Mouse (Mus musculus) thymus, postnatal 36 days (tissue): Measurements from ENCODE around the gene Atg4a.

Experiments
- DNase-seq, 2 experiments: peaks; one replicate each; pipeline ENCODE4 v3.0.0; 2022; ENCODE audit warnings: mixed read lengths in 2 of 2

Atg4a gene

DNA sequence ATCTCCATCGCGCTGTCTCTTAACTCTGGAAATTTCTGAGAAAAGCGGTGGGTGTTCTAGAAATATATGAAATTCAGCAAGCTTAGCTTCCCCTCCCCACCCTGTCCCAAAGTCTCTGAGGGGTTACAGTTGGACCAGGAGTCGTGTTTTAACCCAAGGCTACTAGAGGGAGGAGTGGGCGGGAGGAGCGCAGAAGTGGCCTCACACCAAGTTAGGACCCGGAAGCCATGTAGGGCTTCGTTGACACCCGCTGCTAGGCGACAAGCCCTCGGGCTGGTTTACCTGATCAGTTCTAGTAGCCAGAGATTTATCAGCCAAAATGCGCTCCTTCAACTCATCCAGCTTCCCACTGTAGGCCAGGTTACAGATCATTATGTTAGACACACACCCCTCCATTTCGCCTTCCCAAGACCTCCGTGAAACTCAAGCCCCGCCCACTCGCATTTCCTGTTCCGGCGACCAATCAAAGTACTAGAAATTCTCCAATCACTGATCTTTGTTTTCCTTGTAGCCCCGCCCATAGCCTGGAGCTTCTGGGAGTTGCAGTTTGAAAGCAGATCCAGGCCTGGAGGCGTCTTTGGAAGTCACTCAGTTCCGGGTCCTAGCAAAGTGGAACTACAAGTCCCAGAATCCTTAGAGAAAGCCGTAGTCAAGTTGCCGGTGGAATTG is at the start of gene Atg4a, which contains the start of gene Psmd10:
TSS of gene Atg4a (plus strand) at position 636 of the 669 bp plus-strand sequence.
TSS of gene Psmd10 (minus strand) at position 457 of the 669 bp plus-strand sequence.
- peak; percentile 85 to 89 for DNase-seq

DNA sequence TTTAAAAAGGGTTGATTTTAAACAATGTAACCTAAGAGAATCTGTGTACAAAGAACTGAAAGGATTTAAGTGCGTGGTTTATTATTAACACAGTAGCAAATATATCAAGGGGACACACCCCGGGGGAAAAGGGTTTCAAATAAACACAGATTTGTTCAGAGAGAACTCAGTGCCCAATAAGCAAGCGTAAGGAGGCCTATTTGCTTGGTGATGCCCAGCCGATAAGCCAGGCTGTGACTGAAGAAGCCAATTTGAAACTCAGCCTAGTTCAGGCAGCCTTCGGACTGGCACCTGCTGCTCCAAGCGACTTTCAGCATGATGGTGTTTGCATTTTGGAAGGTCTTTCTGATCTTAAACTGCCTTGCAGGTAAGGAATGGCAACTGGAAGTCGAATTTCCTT is 49.3 kb upstream of the Atg4a start, which contains the start of gene Vsig1:
TSS of gene Vsig1 (plus strand) at position 249 of the 400 bp plus-strand sequence.
- DNase-seq = no peak

DNA sequence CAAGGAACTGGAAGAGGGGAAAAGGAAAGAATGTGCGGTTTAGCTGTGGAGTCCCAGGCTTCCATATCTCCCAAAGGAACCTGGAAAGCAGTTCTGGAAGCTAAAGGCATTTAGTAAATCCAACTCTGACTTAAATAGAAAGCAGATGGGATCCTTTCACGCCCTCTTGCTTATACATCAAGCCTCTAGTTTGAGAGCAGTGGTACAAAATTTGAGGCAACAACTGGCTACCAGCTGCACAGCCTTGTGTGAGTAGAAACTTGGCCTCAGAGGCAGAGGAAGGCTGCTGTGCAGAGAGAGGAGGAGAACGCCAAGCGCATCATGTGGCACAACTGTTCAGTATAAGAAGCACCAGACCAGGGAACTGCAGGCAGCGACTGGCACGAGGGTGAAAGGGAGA is 35.4 kb upstream of the Atg4a start:
- no peak for DNase-seq

DNA sequence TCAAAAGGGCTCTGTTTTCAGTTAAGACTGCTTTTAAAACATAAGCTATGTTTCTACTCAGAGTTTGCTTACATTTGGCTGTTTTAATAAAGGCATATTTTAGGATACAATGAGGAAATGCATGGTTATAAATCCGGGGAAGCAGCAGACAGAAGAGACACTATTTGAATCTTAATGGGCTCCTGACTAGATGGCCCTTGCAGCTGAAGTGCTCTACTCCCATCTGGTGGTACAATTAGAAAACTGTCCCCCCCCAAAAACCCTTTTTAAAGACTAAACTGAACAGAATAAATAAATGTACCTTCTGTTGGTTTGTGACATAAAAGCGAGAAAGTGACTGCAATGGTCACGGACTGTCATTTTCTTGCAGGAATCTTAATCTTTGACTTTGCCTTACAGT is 24.6 kb upstream of the Atg4a start:
- DNase-seq = no peak

DNA sequence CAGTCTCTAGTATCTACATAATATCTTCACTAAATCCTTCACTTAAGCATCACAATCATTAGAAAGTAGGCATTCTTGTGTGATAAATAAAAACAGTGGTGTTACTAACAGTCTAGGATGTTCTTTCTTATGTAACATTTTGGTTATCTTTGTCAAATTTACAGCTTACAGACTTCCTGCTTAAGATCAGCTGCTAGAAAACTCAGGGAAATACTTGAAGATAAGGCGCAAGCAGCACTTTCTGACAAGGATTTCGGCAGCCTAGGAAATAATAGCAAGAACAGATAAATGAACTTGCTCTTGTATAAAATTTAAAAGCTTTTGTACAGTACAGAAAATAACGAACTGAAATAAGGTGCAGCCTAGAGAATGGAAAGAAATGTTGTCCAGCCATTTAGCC is 23.4 kb upstream of the Atg4a start:
- DNase-seq = no peak

DNA sequence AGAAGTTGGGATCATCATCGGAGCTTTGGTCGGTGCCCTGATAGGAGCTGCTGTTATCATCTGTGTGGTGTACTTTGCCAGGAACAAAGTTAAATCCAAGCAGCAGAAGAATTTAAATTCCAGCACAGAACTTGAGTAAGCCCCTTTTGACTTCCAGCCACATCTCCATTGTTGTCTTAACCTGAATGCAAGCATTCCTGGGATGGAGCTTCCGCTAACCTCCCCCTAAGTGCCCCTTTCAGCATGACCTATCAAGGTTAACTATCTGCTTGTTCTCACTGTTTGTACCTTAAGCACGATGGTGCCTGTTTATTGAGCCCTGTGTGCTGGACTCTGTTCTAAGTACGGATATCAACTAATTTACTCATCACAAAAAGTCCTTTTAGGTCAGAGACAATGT is 20.4 kb upstream of the Atg4a start:
- DNase-seq = no peak

DNA sequence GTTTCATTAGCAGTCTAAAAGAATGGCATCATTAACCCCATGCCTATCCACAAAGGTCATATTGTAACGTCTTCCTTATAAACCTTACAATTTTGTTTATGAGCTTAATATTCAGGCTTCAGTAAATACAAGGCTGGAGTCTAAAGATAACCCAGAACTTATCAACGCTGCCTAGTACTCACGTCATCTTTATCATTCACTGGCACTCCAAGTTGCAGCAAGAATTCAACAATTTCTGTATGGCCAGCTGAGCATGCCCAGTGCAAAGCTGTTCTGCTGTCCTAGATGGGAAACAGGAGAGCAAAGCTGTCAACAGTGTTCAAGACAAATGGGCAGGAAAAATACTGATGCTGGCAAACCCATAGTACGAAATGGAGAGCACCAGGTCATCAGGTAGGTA is 3.1 kb upstream of the Atg4a start:
- no peak for DNase-seq

DNA sequence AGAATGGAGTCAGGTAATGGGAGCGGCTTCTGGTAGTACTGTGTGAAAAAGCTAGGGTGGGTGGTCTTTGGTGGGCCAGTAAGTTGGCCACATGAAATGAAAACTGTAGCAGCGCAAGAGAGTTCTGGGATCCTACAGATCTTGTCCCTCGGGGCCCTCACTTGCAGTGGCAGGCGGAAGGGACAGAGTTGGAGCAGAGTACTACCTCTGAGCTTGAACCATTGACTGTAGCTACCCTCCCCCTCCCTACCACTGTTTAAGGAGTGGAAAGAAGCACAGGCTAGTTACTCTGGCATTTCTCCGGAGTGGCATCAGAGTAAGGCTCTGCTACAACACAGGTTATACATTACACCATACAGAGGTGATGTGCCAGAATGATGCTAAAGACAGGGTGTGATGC is 252 bp downstream of the Atg4a start:
- DNase-seq = no peak

DNA sequence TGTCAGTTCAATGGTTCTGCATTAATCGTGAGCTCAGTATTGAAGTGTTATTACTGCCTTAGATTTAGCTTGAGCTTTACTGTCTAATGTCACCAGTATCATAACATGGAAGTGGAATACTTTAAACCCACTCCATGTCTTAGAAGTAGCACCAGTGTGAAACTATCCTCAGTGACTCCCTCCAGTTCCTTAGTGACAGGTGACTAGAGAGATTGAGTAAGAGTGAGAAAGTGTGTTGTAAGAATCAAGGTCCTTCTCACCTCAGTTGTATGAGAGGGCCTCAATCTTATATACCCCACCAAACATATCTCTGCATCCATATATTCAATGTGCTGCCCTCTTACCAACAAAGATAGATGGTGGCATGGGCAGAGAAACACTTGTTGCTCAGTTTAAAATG is 22.2 kb downstream of the Atg4a start:
- no peak for DNase-seq

DNA sequence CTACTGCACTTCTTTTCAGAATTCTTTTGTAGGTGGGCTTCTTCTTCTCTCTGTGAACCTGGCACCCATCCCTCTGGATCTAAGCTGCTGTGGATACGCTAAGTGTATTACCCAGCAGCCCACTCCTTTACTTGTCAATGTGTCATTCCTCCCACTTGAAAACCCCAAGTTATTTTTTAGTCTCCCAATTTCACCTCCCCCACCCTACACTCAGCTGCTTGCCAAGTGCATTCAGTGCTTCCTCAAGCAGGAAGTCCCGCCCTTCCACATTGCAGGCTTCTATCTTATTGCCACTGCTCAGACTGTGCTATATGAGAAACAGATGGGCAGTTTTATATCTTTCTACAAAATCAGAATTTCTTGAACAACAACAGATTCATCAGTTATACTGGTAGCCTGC is 22.8 kb downstream of the Atg4a start:
- no peak for DNase-seq

DNA sequence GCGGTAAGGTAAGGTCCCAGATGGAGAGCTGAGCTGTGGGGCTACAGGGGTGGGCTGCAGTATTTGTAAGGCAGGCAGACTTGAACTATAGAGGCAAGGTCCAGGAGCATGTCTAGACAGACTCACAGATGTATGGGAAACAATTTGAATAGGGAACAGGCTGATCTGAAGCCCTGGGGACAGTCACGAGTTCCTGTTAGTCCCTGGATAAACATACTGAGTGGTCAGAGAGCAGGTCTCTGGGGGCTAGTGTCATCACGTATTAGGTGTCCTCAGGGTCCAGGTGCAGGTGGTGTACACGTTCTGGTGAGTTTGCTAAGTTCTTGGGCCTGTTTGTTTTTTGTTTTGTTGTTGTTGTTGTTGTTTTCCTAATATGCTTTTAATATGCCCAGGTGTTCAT is 23.5 kb downstream of the Atg4a start:
- DNase-seq = no peak

DNA sequence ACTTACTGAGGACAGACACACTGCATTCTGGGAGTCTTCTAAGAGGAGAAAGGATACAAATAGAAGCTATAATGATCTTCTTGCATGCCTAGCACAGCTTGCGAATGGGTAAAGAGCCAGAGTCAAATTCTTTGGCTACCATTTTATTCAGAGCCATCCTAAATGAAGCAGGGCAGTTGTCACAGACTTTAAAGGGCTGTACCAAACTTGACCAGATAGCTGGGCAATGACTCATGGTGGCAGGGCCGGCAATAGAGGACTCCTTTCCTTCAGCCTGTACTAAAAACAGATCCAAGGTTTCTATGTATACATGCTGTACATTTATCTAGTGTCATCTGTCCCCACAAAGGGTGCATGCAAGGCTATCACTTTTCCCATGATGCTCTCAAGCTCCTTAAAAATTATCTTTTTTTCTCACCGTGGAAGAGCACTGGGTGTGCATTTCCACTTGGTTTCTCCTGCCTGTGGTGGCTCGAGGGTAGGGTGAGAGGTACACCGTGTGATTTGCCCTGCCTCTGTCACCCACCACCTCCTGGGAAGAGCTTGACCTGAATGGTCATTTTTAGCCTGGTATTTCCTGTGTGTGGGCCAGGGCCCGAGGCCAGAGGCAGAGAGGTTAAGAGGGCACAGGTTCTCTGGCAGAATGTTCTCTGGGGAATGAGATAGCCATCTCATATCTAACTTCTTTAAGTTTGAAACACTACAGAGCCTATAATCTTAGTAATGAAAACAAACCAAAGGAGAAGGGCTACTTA is 26.7 kb downstream of the Atg4a start:
- DNase-seq = no peak

DNA sequence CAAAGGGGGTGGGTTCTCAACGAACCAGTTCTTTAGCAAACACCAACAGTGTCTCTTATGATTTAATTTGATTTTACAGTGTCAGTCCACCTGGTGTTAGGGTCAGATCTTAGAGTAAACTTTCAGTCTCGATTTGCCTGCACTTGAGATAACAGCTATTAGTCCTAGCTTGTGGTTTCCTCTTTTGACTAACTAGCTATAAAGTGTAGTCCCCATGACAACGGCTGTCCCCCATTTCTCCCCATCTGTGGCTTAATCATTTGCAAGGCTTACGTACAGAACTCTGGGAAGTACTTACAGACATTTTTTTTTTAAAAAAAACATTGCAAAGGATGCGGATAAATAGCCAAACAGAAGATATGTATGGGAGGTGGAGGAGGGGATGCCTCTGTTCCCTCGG is 28.1 kb downstream of the Atg4a start:
- DNase-seq = no peak

DNA sequence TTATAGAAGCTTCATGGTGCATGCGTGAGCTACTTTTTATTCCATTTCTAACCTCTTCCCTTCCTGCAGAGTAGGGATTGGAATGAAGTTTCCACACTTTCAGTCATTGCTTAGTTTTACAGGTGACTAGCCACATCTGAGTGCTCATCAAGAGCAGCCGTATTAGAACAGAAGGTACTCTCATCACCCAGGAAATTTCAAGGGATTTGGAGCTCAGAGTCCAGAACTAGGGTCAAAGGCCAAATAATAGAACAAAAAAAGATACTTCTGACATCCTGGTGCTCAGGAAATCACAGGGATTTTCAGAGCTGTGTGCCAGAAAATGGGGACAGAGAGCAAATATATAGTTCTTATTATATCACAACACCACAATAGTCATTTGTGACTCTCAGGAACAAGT is 28.5 kb downstream of the Atg4a start:
- DNase-seq = no peak

DNA sequence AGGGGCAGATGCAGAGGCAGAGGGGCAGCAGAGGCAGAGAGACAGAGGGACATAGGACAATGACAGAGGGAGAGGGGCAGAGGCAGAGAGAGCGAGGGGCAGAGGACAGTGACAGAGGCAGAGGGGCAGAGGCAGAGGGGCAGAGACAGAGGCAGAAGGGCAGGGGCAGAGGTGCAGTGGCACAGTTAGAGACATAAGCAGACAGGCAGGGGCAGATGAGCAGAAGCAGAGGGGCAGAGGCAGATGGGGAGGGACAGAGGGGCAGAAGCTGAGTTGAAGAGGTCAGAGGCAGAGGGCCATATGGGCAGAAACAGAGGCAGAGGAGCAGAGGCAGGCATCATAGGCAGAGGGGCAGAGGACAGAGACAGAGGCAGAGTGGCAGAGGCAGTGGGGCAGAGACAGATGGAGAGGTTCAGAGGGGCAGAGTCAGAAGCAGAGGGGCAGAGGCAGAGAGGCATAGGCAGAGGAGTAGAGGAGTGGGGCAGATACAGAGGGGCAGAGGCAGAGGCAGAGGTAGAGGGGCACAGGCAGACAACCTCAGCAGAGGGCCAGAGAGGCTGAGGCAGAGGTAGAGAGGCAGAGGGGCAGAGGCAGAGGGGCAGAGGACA is 40.3 kb downstream of the Atg4a start:
- no peak for DNase-seq

DNA sequence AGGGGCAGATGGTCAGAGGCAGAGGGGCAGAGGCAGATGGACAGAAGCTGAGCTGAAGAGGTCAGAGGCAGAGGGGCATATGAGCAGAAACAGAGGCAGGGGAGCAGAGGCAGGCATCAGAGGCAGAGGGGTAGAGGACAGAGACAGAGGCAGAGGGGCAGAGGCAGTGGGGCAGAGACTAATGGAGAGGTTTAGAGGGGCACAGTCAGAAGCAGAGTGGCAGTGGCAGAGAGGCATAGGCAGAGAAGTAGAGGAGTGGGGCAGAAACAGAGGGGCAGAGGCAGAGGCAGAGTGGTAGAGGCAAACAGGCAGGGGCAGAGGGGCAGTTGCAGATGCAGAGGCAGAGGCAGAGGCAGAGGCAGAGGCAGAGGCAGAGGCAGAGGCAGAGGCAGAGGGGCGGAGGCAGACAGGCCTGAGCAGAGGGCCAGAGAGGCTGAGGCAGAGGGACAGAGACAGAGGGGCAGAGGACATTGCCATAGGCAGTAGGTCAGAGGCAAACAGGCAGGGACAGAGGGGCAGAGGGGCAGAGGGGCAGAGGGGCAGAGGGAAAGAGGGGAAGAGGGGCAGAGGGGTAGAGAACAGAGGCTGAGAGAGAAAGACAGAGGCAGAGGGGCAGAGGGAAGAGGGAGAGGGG is 41.3 kb downstream of the Atg4a start:
- no peak for DNase-seq

DNA sequence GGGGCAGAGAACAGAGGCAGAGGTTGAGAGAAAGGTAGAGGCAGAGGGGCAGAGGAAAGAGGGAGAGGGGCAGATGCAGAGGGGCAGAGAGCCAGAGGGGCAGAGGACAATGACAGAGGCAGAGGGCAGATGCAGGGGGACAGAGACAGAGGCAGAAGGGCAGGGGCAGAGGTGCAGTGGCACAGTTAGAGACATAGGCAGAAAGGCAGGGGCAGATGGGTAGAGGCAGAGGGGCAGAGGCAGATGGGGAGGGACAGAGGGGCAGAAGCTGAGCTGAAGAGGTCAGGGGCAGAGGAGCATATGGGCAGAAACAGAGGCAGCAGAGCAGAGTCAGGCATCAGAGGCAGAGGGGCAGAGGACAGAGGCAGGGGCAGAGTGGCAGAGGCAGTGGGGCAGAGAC is 42.2 kb downstream of the Atg4a start:
- DNase-seq = no peak

DNA sequence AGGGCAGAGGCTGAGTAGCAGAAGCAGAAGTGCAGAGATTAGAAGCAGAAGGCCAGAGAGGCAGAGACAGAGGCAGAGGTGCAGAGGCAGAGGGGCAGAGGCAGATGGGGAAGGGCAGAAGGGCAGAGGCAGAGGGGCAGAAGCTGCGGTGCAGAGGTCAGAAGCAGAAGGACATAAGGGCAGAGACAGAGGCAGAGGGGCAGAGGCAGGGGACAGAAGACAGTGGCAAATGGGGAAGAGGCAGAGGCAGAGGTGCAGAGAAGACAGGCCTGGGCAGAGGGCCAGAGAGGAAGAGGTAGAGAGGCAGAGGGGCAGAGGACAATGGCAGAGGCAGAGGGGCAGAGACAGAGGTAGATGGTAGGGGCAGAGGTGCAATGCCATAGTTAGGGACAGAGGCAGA is 193.0 kb downstream of the Atg4a start:
- DNase-seq = no peak

DNA sequence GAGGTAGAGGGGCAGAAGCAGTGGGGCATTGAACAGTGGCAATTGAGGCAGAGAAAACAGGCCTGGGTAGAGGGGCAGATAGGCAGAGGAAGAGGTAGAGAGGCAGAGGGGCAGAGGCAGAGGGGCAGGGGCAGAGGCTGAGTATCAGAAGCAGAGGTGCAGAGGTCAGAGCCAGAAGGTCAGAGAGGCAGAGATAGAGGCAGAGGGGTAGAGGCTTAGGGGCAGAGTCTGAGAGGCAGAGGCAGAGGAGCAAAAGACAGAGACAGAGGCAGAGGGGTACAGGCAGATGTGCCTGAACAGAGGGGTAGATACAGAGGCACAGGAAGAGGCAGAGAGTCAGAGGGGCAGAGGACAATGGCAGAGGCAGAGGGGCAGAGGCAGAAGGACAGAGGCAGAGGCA is 193.6 kb downstream of the Atg4a start:
- DNase-seq = no peak

DNA sequence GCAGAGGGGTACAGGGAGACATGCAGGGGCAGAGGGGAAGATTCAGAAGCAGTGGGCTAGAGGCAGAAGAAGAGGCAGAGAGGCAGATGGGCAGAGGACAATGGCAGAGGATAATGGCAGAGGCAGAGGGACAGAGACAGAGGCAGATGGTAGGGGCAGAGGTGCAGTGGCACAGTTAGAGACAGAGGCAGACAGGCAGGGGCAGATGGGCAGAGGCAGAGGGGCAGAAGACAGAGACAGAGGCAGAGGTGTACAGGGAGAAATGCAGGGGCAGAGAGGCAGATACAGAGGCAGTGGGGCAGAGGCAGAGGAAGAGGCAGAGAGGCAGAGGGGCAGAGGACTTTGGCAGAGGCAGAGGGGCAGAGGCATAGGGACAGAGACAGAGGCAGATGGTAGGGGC is 194.5 kb downstream of the Atg4a start:
- DNase-seq = no peak

DNA sequence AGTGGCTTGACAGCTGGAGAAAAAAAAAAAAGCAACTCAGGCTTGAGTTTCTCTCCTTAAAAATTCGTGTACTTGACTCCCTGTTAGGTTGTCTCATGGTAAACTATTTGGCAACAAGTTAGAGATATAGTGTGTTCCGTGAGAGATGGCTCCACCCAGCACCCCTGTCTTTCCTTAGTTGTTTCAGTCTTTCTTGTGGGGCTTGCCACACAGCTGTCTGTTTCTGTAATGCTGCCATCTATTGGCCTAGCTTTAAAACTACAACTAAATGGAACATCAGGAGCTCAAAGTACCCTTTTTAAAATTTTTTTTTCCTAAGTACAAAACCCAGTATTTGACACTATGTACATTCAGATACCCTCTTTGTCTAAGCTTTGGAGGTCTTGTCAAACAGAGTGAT is 200.0 kb downstream of the Atg4a start:
- no peak for DNase-seq

DNA sequence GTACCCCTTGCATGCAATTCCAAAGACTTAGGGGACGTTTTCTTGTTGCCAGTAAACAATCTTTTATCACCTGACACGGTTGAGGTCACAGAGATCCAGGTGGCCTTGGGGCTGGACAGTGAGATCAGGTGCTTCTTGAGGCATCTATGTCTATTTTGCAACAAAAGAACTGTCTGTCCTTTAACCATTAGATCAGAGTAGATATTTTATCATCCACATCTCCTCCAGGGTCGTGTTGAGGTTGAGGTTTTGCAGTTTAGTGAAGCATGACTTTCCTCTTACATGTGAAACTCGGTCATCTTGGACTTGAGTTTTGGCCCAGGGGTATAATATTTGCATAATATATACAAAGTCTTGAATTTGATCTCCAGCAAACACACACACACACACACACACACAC is 200.9 kb downstream of the Atg4a start:
- no peak for DNase-seq

DNA sequence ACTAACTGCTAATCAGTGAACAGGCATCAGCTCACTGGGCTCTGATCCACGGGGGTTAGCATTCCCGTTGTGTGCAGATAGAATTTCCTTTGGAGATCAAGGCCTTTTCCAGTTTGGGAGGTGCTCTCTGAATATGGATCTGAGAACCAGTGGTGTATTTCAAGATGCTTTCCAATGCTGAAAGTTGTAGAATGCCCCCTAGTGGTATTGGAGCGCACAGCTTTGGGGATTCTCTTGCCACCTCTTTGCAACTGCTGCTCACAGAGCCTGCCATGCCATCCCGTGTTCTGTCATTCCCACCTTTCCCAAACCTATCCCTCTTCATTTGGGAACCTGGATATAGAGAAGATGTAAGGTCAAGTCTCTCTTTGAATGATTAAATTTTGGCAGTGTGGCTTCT is 201.5 kb downstream of the Atg4a start:
- DNase-seq = peak in 1 of 2 experiments; percentile 7

DNA sequence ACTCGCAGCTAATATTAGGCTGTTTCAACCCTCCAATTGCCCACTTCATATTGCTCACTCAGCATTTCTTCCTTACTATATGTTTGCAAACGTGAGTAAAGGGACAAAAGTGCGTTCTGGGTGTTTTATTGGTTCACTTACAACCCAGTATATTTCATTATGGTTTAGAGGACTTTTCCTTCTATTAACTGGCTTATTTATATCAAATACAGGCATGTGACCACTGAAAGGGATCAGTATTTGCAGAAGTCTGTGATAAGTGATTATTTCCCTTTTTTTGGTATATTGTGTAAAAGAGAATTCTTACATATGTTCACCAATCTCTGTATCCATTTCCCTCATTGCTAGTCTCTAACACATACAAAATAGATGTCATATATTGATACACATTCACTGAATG is 203.7 kb downstream of the Atg4a start:
- DNase-seq = no peak
